Mouse (Mus musculus): ENCODE data around the gene Tmem109.
A peak's percentile ranks its signal among the peaks of the same experiment; 100 is the strongest.

Tmem109 gene

DNA sequence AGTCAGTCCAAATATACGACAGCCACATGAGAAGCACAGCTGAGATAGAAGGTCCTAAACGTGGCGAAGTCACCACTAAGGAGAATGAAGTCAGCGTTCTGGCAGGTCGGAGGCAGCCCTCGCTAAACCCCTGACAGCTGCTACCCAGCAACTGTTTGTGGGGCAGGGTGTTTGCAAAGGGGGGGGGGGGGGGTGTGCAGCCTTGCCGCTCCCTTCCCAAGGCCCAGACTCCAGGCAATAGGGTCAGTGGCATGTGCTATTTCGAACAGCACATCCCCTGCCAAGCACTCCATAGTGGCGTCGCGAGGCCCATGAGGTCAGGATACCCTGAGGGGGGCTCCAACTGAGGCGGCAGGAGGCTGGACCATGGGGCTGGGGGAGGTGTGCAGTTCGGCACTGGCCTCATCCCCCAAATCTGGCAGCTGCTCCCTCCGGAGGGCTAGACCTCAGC is 801 bp downstream of the Tmem109 start:
- DNase-seq: no peak

GRCm38 (mm10) chr19:10880085-10880974 is 1.5 kb downstream of the Tmem109 start:
- DNase-seq: no peak

- no peak for DNase-seq
Measured at GRCm38 (mm10) chr19:10878201-10878837, 3.5 kb downstream of the Tmem109 start.

DNA sequence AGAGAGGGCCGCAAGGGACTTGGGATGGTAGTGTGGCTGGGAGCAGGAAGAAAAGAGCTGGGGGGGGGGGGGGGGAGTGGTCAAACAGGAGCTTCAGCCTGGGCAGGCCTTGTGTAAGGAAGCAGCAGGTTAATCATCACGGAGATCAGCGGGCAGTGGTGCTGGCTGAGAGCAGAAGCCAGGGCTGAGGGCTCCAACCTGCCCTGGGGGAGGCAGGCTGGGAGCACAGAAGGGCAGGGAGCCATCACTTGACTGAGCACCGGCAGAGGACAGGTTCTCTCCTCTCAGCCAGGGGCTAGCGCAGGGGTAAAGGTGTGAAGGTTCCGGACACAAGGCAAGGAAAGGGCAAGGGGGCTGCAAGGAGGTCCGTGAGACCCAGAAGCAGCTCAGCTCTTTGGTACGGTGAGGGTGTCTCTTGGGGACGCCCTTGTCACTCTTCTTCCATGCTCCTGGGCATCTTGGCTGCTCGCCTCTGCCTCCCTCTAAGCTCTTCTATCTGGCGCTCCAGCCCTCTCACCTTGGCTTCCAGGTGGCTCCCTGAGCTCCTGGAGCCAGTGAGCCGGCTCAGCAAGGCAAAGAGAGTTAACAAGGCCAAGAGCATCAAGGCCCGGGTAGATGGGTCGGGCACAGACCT is 10.4 kb downstream of the Tmem109 start:
- DNase-seq: no peak

GRCm38 (mm10) chr19:10870676-10871075 is 11.1 kb downstream of the Tmem109 start:
- no peak for DNase-seq

DNA sequence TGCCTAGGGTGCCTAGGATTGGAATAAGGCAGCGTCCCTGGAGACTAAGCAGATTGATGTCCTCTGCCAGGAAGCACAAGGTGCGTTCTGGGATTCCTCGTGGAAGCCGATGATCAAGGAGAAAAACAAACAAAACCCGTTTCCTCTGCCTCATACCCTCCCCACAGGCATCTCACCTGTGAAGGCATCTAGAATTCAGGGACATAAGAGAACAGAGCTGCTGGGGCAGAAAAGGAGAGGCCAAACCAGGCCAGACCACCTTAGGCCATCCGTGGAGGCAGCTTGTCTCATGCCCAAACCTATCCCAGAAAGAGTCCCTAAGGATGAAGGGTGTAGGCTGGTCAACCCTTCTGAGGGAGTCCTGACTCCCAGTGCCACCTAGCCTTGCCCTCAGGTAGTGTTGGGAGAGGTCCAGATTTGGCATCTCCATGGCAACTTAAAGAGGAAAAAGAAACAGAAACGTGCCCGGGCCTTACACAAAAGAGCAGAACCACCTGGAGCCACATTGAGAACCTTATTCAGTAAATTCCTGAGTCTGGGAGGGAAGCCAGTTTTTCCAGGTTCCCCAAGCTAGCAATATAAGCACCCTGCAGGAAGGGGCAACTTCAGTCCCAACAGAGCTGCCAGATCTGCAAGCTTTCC is 11.8 kb downstream of the Tmem109 start, which contains the start of gene Tmem132a:
Gene Tmem132a (minus strand): TSS at position 55 of the 642 bp plus-strand sequence.
- DNase-seq: no peak

DNA sequence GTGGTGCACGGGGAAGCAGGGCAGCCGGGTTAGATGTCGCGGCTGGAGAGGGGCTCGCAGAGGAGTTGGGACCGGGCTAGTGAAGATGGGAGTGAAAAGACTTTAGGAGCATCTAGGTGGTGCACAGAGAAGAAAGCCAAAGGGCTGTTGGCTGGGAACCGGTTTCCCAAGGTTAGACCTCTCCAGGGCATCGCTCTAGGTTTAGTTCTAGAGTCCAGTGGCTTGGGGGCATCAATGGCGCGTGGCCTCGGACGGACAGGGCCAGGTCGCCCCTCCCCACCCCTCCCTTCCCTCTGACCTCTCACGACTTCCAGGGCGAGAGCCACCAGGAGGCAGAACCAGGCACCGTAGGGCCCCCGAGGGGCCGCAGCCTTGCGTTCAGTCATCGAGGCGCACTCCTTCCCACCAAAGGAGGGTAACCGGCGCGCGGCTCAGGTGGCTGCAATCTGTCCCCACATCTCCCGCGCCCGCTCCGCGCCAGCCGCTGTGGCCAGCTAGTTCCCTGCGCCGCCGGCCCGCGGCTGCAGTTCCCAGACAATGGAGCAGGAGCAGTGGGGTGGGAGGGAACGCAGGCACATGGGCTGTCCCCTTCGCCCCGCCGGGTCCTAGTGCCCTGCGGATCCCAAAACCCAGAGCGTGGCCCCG is 12.4 kb downstream of the Tmem109 start:
- peak; percentile 95 for DNase-seq

- peak; percentile 47 for DNase-seq
Measured at GRCm38 (mm10) chr19:10868623-10869141, 13.1 kb downstream of the Tmem109 start.

DNA sequence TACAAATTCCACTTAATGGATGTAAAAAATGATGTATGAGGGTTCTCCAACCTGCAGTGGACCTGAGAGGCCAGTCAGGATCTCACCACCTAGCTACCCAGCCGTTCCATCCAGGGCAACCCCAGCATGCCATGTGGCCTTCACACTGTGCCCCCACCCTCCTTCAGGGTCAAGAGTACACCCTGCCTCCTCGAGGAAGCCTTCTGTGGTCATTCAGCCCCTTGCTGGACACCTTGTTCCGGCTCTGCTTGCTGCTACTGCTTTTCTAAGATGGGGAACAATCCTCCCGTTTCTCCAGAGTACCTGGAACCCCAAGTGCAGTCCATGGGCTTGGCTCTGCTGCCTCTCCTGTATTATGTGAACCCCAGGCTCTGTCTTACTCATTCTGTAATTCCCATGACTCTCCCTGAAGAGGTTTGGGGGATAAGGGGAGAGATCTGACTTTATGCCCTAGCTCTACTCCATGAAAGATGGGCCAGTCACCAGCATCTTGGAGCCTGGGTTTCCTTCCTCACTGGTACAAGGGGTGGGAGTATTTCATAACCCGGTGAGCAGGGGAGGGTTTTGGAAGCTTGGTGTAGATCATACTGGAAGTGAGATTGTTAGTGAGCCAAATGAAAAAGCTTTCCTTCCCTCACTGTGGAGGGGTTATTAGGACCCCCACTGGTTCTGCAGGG is 13.7 kb downstream of the Tmem109 start:
- no peak for DNase-seq

DNA sequence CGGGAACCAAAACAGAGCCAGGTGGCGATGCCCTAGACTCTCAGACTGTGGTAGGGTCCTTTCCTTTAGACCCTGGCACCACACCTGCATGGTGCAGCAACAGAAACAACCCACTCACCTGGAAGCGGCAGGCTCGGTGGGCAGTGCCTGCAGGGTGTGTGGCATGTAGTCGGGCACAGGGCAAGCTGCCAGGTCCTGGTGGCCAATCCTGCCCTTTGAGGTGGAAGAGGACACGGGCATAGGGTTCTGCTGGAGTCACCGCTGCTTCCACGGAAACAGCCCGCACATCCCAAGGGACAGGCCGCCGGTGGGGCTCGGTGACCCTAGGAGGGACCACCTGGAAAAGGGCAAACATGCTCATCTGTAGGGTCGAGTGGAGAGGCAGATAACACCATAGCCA is 15.4 kb downstream of the Tmem109 start:
- no peak for DNase-seq

GRCm38 (mm10) chr19:10860072-10860497 is 21.7 kb downstream of the Tmem109 start:
- DNase-seq: peak; percentile 52

DNA sequence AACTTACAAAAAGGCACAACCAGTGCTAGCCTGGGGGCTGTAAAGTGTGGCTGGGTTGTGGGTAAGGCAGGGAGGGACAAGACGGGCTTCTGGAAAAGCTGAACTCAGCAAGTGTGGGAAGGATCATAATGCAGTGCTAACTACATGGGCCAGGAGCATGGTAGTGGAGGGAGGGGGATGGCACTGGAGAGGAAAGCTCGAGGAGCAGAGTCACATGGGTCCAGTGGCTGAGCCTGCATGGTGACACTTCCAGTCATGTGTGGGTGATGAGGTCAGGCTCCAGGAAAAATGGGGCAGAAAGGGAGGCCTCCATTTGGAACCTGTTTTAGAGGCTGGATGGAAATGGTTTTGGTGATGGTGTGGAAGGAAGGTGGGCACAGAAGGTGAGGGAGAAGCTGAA is 25.3 kb downstream of the Tmem109 start:
- DNase-seq: no peak

DNA sequence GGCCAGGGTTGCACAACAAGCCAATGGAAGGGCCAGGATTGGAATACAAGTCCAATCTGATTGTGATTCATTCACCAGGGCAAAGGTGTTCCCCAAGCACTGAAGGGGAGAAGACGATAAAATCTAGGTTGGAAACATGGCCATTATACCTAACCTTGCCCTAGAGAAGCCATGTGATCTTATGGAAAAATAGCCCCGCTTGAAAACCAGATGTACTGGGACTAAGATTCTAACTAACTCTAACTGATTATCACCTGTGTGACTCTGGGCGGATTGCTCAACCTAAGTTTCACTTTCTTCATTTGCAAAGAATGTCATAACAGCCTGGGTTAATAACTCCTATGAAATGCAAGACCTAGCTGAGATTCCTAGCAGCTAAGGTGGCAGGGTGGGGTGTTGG is 26.4 kb downstream of the Tmem109 start:
- no peak for DNase-seq

DNA sequence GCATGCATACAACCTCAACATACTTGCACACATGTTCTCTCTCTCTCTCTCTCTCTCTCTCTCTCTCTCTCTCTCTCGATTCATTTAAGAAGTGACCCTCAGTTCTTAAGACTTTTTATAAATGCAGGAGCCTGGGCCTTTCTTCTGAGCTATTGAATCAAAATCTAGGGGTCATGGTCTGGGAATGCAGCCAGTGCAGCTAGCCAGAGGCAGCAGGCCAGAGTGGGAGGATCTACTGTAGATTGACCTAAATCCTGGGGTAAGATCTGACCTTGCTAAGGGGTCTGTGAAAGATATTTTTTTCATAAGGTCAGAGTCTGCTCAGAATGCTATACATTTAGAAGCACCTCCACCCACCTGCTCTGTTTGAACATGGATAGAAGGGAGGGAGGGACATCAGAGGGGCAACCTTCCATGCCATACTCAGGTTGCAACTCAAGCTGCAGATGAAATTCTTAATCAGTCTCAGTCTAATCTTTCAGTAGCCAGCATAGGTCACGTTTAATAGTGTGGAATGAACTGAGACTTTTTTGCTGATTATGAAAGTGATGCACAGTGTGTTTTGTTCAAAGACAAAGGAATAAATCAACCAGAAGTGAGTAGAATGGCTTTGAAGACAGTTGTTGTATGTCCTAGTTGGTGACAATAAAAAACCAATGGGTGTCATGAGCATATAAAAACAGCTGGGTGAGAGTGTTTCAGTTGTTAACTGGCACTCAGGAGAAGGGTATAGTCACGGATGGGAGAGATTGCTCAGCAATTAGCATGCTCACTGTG is 34.3 kb downstream of the Tmem109 start:
- no peak for DNase-seq

DNA sequence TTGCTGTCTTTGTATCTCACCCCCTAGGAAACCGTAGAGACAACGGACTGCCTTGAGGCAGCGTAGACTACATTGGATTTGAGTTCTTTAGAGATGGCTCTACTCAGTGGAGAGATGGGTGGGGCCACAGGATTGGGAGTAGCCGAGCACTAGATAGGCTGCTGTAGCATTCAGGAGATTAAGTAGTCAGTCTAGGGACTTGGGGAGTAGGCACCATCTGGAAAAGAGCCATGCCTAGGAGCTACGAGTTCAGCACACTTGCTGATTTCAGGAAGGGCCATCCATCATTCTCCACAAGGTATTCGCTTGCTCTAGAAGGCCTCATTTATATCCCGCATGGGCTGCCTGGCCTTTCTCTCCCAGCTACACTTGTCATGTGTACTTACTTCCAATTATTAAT is 35.7 kb downstream of the Tmem109 start:
- DNase-seq: no peak

DNA sequence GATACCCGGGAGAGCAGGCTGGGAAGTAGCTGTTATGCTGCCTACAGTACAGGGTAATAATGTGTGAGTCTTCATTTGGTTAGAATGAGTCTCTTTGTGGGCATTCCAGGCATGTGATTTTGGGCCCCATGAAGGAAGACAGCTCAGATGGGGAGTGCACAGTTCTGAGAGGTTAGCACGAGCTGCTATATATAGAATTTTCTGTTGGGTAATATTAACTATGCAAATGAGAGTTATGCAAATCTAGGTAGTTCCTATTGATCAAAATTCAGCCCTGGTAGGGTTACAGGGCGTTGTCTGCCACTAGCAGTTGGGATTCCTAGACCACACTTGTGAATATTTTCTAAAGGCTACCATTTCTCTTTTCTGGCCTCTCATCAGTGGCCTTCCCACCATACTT is 36.3 kb downstream of the Tmem109 start:
- no peak for DNase-seq

DNA sequence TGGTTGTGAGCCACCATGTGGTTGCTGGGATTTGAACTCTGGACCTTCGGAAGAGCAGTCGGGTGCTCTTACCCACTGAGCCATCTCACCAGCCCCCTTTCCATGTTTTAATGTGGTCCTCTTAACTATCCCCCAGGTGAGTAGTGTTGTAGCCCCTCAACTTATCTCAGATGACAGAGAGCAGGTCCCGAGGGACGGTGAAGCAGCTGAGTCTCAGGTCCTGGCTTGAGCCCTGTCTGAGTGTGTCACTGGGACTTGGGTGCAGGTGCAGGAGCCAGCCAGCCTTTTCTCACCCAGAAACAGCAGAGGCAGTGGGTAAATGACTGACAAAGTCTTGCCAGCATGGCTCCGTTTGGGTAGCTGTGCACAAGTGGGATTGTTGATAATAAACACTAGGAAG is 37.6 kb downstream of the Tmem109 start:
- DNase-seq: no peak

GRCm38 (mm10) chr19:10842914-10843313 is 38.9 kb downstream of the Tmem109 start:
- DNase-seq: no peak

DNA sequence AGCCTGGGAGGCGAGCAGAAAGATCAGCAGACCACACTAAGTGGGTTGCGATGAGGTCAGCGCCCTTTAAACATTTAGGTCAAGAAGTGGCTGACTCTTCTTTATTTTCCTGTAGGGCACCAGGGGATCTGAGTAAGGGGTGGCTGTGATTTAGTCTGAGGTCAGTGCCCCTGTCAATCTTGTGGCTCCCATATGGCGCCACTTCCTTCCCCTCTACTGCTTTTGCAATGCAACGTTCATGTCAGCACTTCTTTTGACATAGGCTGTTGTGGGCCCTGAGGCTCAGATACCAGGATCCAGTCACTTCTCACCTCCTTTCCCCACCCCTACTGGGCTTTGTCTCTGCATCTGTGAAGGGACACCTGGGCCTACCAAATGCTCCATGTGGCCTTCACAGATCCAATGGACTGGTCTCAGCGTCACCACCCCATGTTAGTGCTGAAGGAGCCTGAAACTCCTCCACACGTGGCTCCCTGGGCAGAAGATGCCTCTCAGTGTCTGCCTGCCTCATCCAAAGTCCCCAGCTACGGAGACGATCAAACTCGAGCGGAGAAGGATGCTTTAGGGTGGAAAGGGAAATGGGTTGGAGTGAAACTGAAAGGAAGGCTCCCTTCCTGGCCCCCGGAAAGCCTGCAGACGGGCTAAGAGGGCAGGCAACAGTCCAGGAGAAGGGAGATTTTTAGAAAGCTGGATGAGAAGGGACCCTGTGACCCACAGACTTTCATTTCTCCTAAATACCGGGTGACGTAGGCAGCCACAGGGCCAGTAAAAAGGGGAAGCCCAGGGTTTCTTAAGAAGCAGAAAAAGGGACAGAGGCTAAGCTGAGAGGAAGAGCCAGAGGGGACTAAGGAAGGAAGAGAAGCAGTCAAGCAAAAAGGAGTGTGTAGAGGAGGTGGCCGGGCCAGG is 39.8 kb downstream of the Tmem109 start:
- DNase-seq: peak; percentile 50
